ENCODE assay signal across 8 mouse cellular contexts in genomic region chr8:106704901-106705321, GRCm38 (mm10). TPM values are rescaled to one million over a fixed set of nuclear protein-coding genes. Genes with fewer than 3 reads are reported as not detected.
DNase-seq lines count a peak whose midpoint lies in the region; ATAC-seq and TF ChIP-seq lines count a peak whose summit lies in the region.
"Had no signal": no experiment of that assay in that cellular context is flagged by ENCODE, and none has a peak within 500 bp of the region (broad histone marks: within the 10 kb centered on the region; RNA-seq: fewer than 3 reads in every experiment).

No protein-coding gene starts in this region.

- H3K4me3 ChIP-seq in liver, embryonic 14.5 days (ENCODE audit: insufficient read depth in 1 of 2, low read depth in 2 of 2, low read length in 2 of 2), result no peak overlapping the region

- no peak overlapping the region for H3K9ac ChIP-seq in liver, embryonic 14.5 days (replicated peaks)

- H3K27me3 ChIP-seq in liver, embryonic 14.5 days (ENCODE audit: control insufficient read depth, insufficient read depth, low read length), result no peaks in the 10 kb centered on the region

- peak; percentile 39; the same call in 1 of the 2 replicates for ATAC-seq in liver, embryonic 14.5 days (ENCODE audit: insufficient read depth)

- H3K36me3 ChIP-seq in liver, embryonic 14.5 days (replicated peaks; ENCODE audit: control insufficient read depth, insufficient read depth, low read depth), result no peaks in the 10 kb centered on the region

- H3K4me2 ChIP-seq in liver, embryonic 14.5 days (ENCODE audit: low read depth), result no peak overlapping the region

- no peak for TF ChIP-seq CTCF in liver, embryonic 14.5 days (IDR thresholded peaks at IDR 0.05; ENCODE audit: low read depth)

- no peak for TF ChIP-seq EP300 in liver, embryonic 14.5 days (IDR thresholded peaks at IDR 0.05; ENCODE audit: low read depth)

- H3K27ac ChIP-seq in liver, embryonic 14.5 days, result no peak overlapping the region
- H3K27ac ChIP-seq: macrophage had no signal

- 50% methylated on average over 9 of the region's 9 CpGs for WGBS in liver, embryonic 14.5 days (ENCODE audit: insufficient replicate concordance)

- DNase-seq in MN1 (ENCODE audit: low spot score) (peak; percentile 93), adipocyte (ENCODE audit: low spot score) (peak; percentile 57)
- peak; percentile 88 to 93 for DNase-seq in heart, adult 9 months (ENCODE audit: low spot score in 2 of 2)
- DNase-seq in kidney, adult 8-10 months, result peak; percentile 41 to 62
- DNase-seq in liver, embryonic 14.5 days (ENCODE audit: low read depth in 3 of 3, low spot score in 3 of 3), result no peak
- DNase-seq in skeletal muscle tissue, adult 2 months (ENCODE audit: low read depth, low spot score), result peak; percentile 63
- DNase-seq in B cell, adult 2 months, result no peak

- no peaks in the 10 kb centered on the region; a peak in 1 of 4 replicates for H3K4me1 ChIP-seq in liver, embryonic 14.5 days (replicated peaks; ENCODE audit: control insufficient read depth in 2 of 2, insufficient read depth in 2 of 2, low read length in 1 of 2)

- no peaks in the 10 kb centered on the region for H3K9me3 ChIP-seq in liver, embryonic 14.5 days (ENCODE audit: control insufficient read depth, low read length)

RNA-seq across cellular contexts. Expression of gene Tango6, which starts 22.0 kb away (rescaled TPM):
- 1.5 and 1.7 TPM in 2 replicates for polyA plus RNA-seq in liver, embryonic 14.5 days (2012; rRNA removed)
- polyA plus RNA-seq in liver, embryonic 14.5 days (2014; fragmentation: Nextera tagmentation; extraction: Ambion mirVana), result 2.4 and 2.6 TPM in 2 replicates

Comparison
In these comparisons a context has a peak if more than half of its experiments do, and no peak if none do; other contexts are left out.
1. DNase-seq: peak in MN1 (single experiment), adipocyte (single experiment), heart, adult 9 months (2 of 2), kidney, adult 8-10 months (2 of 2) and skeletal muscle tissue, adult 2 months (single experiment); none in liver, embryonic 14.5 days (0 of 3) and B cell, adult 2 months (0 of 2).